Mouse (Mus musculus) thymus, adult 2 months (tissue): ENCODE measurements at regions not wholly inside any gene's neighbourhood (a gene's known extent, or its start where the extent isn't known, plus 50 kb on each side); places are given as distances from the start of the nearest gene placed in this dataset.

Experiments
- CTCF ChIP-seq: fragments of 200-500 bp; IDR thresholded peaks from 2 replicates; pipeline ENCODE4 v1.5.1; 2012; ENCODE audit warnings: mild to moderate bottlenecking, control low read depth, low read length, moderate library complexity, borderline replicate concordance; ENCODE audit not compliant: control insufficient read depth, poor library complexity, insufficient read depth; ENCODE audit errors: extremely low read depth
- POLR2A ChIP-seq: fragments of 200-500 bp; IDR thresholded peaks from 2 replicates; pipeline ENCODE4 v1.6.1; 2012; ENCODE audit warnings: mild to moderate bottlenecking, low read length, control low read depth, moderate library complexity; ENCODE audit not compliant: control insufficient read depth, poor library complexity, insufficient read depth; ENCODE audit errors: extremely low read depth

DNA sequence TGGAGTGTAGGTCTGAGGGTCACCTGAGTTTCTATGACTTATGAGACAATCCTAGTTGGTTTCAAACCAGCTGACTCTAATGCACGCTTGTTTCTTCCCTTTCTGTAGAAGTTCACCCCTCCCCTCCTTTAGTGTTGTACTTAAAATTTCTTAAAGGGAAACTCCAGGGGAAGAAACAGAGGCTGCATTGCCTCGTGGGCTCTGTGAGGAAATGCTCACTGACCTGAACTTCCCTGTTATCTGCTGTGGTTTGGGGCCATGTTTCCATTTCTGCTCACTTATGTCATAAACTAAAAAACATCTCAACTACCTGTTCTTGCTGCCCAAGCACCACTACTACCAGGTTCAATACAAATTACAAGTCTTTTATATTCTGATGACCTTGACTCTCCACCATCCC lies 93.2 kb upstream of the Bmp2 start:
- TF ChIP-seq CTCF (no peak), POLR2A (no peak)
